29 mouse cellular contexts compared by ENCODE assay signal in the genomic region with DNA sequence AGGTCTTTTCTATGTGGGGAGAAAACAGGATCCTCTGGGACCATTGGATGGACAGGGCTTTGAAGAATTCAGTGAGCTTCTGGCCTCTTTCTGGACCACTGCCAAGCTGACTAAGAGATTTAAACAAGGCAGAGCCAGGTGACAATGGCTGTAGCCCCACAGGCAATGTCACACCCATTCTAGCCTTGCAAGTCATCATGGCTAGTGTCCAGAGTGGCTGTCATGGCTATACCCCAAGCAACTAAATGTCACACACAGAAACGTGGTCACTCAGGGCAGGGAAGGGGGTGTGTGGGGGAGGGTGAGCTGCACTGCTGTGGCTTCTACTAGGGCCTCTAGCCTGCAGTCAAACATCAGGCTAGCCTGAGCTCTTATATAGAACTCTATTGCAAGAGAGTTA.
A peak's percentile ranks its signal among the peaks of the same experiment; 100 is the strongest.
DNase-seq lines count a peak whose midpoint lies in the region; ATAC-seq and TF ChIP-seq lines count a peak whose summit lies in the region.
"Had no signal": no experiment of that assay in that cellular context is flagged by ENCODE, and none has a peak within 500 bp of the region (broad histone marks: within the 10 kb centered on the region; RNA-seq: fewer than 3 reads in every experiment).

No protein-coding gene starts in this region.

- H3K9ac ChIP-seq in midbrain, postnatal 0 days (replicated peaks; ENCODE audit: low read length, poor library complexity, severe bottlenecking), result no peak overlapping the region
- H3K9ac ChIP-seq in midbrain, embryonic 11.5 days (ENCODE audit: low read length), result no peak overlapping the region
- H3K9ac ChIP-seq: embryonic facial prominence, embryonic 13.5 days; heart, embryonic 15.5 days; limb, embryonic 12.5 days; liver, embryonic 15.5 days; lung, embryonic 14.5 days; neural tube, embryonic 15.5 days had no signal

- 26% methylated on average over 1 of the region's 1 CpGs for WGBS in midbrain, postnatal 0 days
- WGBS in midbrain, embryonic 11.5 days, result 60% methylated on average over 1 of the region's 1 CpGs

- H3K27ac ChIP-seq in midbrain, postnatal 0 days (ENCODE audit: low read depth, low read length), result no peak overlapping the region
- H3K27ac ChIP-seq in midbrain, embryonic 11.5 days (ENCODE audit: low read depth, low read length), result no peak overlapping the region
- H3K27ac ChIP-seq: embryonic facial prominence, embryonic 13.5 days; forebrain, embryonic 10.5 days; gastrocnemius, adult 2 months; heart, embryonic 15.5 days; limb, embryonic 12.5 days; liver, embryonic 15.5 days; midbrain, embryonic 10.5 days; neural tube, embryonic 15.5 days had no signal

- peak; percentile 22 to 31 for DNase-seq in cerebellum, postnatal 10 days
- no peak for DNase-seq in cerebellum, postnatal 36 days
- DNase-seq in midbrain, postnatal 0 days (ENCODE audit: low spot score), result peak; percentile 28
- no peak for DNase-seq in midbrain, embryonic 11.5 days (ENCODE audit: low spot score, missing footprints)
- peak; percentile 50 for DNase-seq in adrenal gland, postnatal 10 days
- peak; percentile 28 for DNase-seq in brain, embryonic 14.5 days (ENCODE audit: low read depth)
- no peak for DNase-seq in natural killer cell, adult 2 months (ENCODE audit: low spot score in 2 of 2)
- no peak for DNase-seq in kidney, adult 18-20 months
- DNase-seq: B cell, adult 2 months; cerebellum, adult 11 months; cerebellum, adult 9-10 months; gastrocnemius, adult 2 months; kidney, postnatal 14 days; layer of hippocampus, adult 9-11 months; lung, embryonic 14.5 days; lung, postnatal 14 days; right cerebral cortex, adult 18-20 months; spleen, adult 18-20 months; thymus, postnatal 14 days had no signal

- no peaks in the 10 kb centered on the region for H3K27me3 ChIP-seq in midbrain, postnatal 0 days (ENCODE audit: insufficient read depth, low read length)
- H3K27me3 ChIP-seq in midbrain, embryonic 11.5 days (ENCODE audit: control insufficient read depth, insufficient read depth, low read length), result no peaks in the 10 kb centered on the region
- H3K27me3 ChIP-seq: CH12.LX; embryonic facial prominence, embryonic 13.5 days; heart, embryonic 15.5 days; limb, embryonic 12.5 days; liver, embryonic 15.5 days; neural tube, embryonic 15.5 days had no signal

- H3K4me1 ChIP-seq in midbrain, postnatal 0 days (ENCODE audit: insufficient read depth, low read length), result no peaks in the 10 kb centered on the region
- no peaks in the 10 kb centered on the region for H3K4me1 ChIP-seq in midbrain, embryonic 11.5 days (ENCODE audit: control insufficient read depth, insufficient read depth, low read length)
- H3K4me1 ChIP-seq: embryonic facial prominence, embryonic 13.5 days; heart, embryonic 15.5 days; limb, embryonic 12.5 days; liver, embryonic 15.5 days; neural tube, embryonic 15.5 days had no signal

- ATAC-seq in midbrain, postnatal 0 days (ENCODE audit: low FRiP score), result no peak
- no peak for ATAC-seq in midbrain, embryonic 11.5 days (ENCODE audit: low FRiP score)
- ATAC-seq: forebrain, embryonic 16.5 days; intestine, embryonic 16.5 days had no signal

- no peak overlapping the region for H3K4me3 ChIP-seq in midbrain, postnatal 0 days (ENCODE audit: low read depth, low read length)
- no peak overlapping the region for H3K4me3 ChIP-seq in midbrain, embryonic 11.5 days (ENCODE audit: low read depth, low read length)
- H3K4me3 ChIP-seq: embryonic facial prominence, embryonic 13.5 days; forebrain, embryonic 10.5 days; gastrocnemius, adult 2 months; heart, embryonic 15.5 days; limb, embryonic 12.5 days; liver, embryonic 15.5 days; midbrain, embryonic 10.5 days; neural tube, embryonic 15.5 days had no signal

- H3K36me3 ChIP-seq in midbrain, postnatal 0 days (ENCODE audit: insufficient read depth, low read length), result no peaks in the 10 kb centered on the region
- H3K36me3 ChIP-seq in midbrain, embryonic 11.5 days (ENCODE audit: control insufficient read depth, insufficient read depth, low read length), result no peaks in the 10 kb centered on the region
- H3K36me3 ChIP-seq: embryonic facial prominence, embryonic 13.5 days; forebrain, embryonic 10.5 days; heart, embryonic 15.5 days; limb, embryonic 12.5 days; liver, embryonic 15.5 days; midbrain, embryonic 10.5 days; neural tube, embryonic 15.5 days had no signal

- H3K4me2 ChIP-seq in midbrain, postnatal 0 days (ENCODE audit: low read depth, low read length, poor library complexity, severe bottlenecking), result no peak overlapping the region
- H3K4me2 ChIP-seq in midbrain, embryonic 11.5 days, result no peak overlapping the region
- H3K4me2 ChIP-seq: embryonic facial prominence, embryonic 13.5 days; heart, embryonic 15.5 days; limb, embryonic 12.5 days; liver, embryonic 15.5 days; lung, embryonic 14.5 days; neural tube, embryonic 15.5 days had no signal

- H3K9me3 ChIP-seq in midbrain, postnatal 0 days (ENCODE audit: low read length), result no peaks in the 10 kb centered on the region
- H3K9me3 ChIP-seq in midbrain, embryonic 11.5 days (ENCODE audit: control insufficient read depth, low read length), result no peaks in the 10 kb centered on the region
- H3K9me3 ChIP-seq: embryonic facial prominence, embryonic 13.5 days; forebrain, embryonic 10.5 days; heart, embryonic 15.5 days; limb, embryonic 12.5 days; liver, embryonic 15.5 days; neural tube, embryonic 15.5 days had no signal

- TF ChIP-seq POLR2A in brain, embryonic 14.5 days (IDR thresholded peaks at IDR 0.05; ENCODE audit: borderline replicate concordance, extremely low read depth, insufficient read depth, insufficient read length, poor library complexity, severe bottlenecking), result no peak

- no peak for TF ChIP-seq CTCF in midbrain, postnatal 0 days (IDR thresholded peaks at IDR 0.05)
- TF ChIP-seq CTCF in brain, embryonic 14.5 days (IDR thresholded peaks at IDR 0.05; ENCODE audit: borderline replicate concordance, extremely low read depth, insufficient read depth, insufficient read length), result no peak

Comparison
In these comparisons a context has a peak if more than half of its experiments do, and no peak if none do; other contexts are left out.
1. DNase-seq: peak in cerebellum, postnatal 10 days (2 of 2), midbrain, postnatal 0 days (single experiment), adrenal gland, postnatal 10 days (single experiment) and brain, embryonic 14.5 days (single experiment); none in cerebellum, postnatal 36 days (0 of 2), midbrain, embryonic 11.5 days (single experiment), natural killer cell, adult 2 months (0 of 2) and kidney, adult 18-20 months (single experiment).